Mouse (Mus musculus) ES-Bruce4 (cell line): ENCODE results near the gene Car10. TPM values are rescaled to one million over a fixed set of nuclear protein-coding genes. Genes with fewer than 3 reads are reported as not detected.

Experiments used
- H3K27ac ChIP-seq: 2 replicates; pipeline ENCODE4 v1.5.1; 2012; ENCODE audit warnings: low read length, inconsistent platforms; ENCODE audit not compliant: insufficient read depth
- H3K27me3 ChIP-seq: 2 replicates; pipeline ENCODE4 v1.6.1; 2012; ENCODE audit warnings: mild to moderate bottlenecking, low read length, inconsistent platforms; ENCODE audit not compliant: control insufficient read depth, poor library complexity, insufficient read depth, severe bottlenecking
- H3K36me3 ChIP-seq: 2 replicates; pipeline ENCODE4 v1.6.1; 2012; ENCODE audit warnings: inconsistent platforms, mild to moderate bottlenecking, low read length, moderate library complexity; ENCODE audit not compliant: control insufficient read depth, poor library complexity, insufficient read depth, severe bottlenecking
- H3K4me1 ChIP-seq: one replicate; pipeline ENCODE4 v1.8.1; 2011; ENCODE audit warnings: low read length; ENCODE audit not compliant: control insufficient read depth, insufficient read depth
- H3K4me3 ChIP-seq: 2 replicates; pipeline ENCODE4 v1.5.1; 2011; ENCODE audit warnings: low read depth, mild to moderate bottlenecking, low read length
- H3K9ac ChIP-seq: 2 replicates; pipeline ENCODE4 v1.6.1; 2012; ENCODE audit warnings: low read depth, mild to moderate bottlenecking, inconsistent platforms; ENCODE audit not compliant: poor library complexity, severe bottlenecking
- H3K9me3 ChIP-seq: replicated peaks from 2 replicates; pipeline ENCODE4 v1.6.1; 2012; ENCODE audit warnings: mild to moderate bottlenecking, low read length, inconsistent platforms; ENCODE audit not compliant: control insufficient read depth, poor library complexity, insufficient read depth, severe bottlenecking
- CTCF ChIP-seq: IDR thresholded peaks from one replicate; pipeline ENCODE4 v1.8.1; 2011; ENCODE audit warnings: low read depth, low read length
- EP300 ChIP-seq: IDR thresholded peaks from 2 replicates; pipeline ENCODE4 v1.6.1; 2011; ENCODE audit warnings: low read depth, low read length; ENCODE audit not compliant: insufficient read depth
- POLR2A ChIP-seq: IDR thresholded peaks from one replicate; pipeline ENCODE4 v1.8.1; 2011; ENCODE audit warnings: low read length; ENCODE audit not compliant: insufficient read depth
- polyA plus RNA-seq: library from polyadenylated mRNA; stranded (reverse); fragments of >200 nt; gene quantifications from 2 replicates; pipeline ENCODE4 v1.2.4, GENCODE M21; 2011; ENCODE audit warnings: low read depth; ENCODE audit not compliant: missing spikeins, insufficient read depth, insufficient read length

Car10 gene
- polyA plus RNA-seq, 1 experiment: not detected

GRCm38 (mm10) chr11:93407981-93408380 is 310.2 kb downstream of the Car10 start:
- no peak overlapping the region for H3K4me3 ChIP-seq
- no peaks in the 10 kb centered on the region for H3K4me1 ChIP-seq
- no peak overlapping the region for H3K9ac ChIP-seq
- no peak overlapping the region for H3K27ac ChIP-seq
- no peaks in the 10 kb centered on the region for H3K36me3 ChIP-seq
- TF ChIP-seq EP300 (no peak), POLR2A (no peak), CTCF (no peak)
- no peaks in the 10 kb centered on the region for H3K27me3 ChIP-seq
- H3K9me3 ChIP-seq: no peaks in the 10 kb centered on the region

GRCm38 (mm10) chr11:93431482-93431881 is 333.7 kb downstream of the Car10 start:
- H3K27me3 ChIP-seq: no peaks in the 10 kb centered on the region
- H3K36me3 ChIP-seq: no peaks in the 10 kb centered on the region
- no peak overlapping the region for H3K9ac ChIP-seq
- no peak overlapping the region for H3K27ac ChIP-seq
- no peaks in the 10 kb centered on the region for H3K9me3 ChIP-seq
- H3K4me3 ChIP-seq: no peak overlapping the region
- TF ChIP-seq EP300 (no peak), POLR2A (no peak), CTCF (no peak)
- H3K4me1 ChIP-seq: no peaks in the 10 kb centered on the region

GRCm38 (mm10) chr11:93434997-93435915 is 337.4 kb downstream of the Car10 start:
- H3K27ac ChIP-seq: no peak overlapping the region
- H3K27me3 ChIP-seq: no peaks in the 10 kb centered on the region
- TF ChIP-seq CTCF (no peak), EP300 (no peak)

GRCm38 (mm10) chr11:93436892-93437291 is 339.1 kb downstream of the Car10 start:
- H3K9me3 ChIP-seq: no peaks in the 10 kb centered on the region
- no peak overlapping the region for H3K27ac ChIP-seq
- H3K4me1 ChIP-seq: no peaks in the 10 kb centered on the region
- H3K36me3 ChIP-seq: no peaks in the 10 kb centered on the region
- TF ChIP-seq POLR2A (no peak), CTCF (no peak), EP300 (no peak)
- H3K9ac ChIP-seq: no peak overlapping the region
- no peaks in the 10 kb centered on the region for H3K27me3 ChIP-seq
- H3K4me3 ChIP-seq: no peak overlapping the region

More at GRCm38 (mm10) chr11:93434997-93435915, 337.4 kb downstream of the Car10 start:
- H3K4me3 ChIP-seq: no peak overlapping the region
- H3K36me3 ChIP-seq: no peaks in the 10 kb centered on the region
- no peaks in the 10 kb centered on the region for H3K4me1 ChIP-seq
- no peaks in the 10 kb centered on the region for H3K9me3 ChIP-seq
- H3K9ac ChIP-seq: no peak overlapping the region

- no peak for TF ChIP-seq EP300
- TF ChIP-seq POLR2A: no peak
- TF ChIP-seq CTCF: no peak
- H3K36me3 ChIP-seq: no peaks in the 10 kb centered on the region
- H3K27ac ChIP-seq: no peak overlapping the region
- H3K27me3 ChIP-seq: no peaks in the 10 kb centered on the region
- H3K4me3 ChIP-seq: no peak overlapping the region
- no peak overlapping the region for H3K9ac ChIP-seq
- H3K9me3 ChIP-seq: no peaks in the 10 kb centered on the region
- no peaks in the 10 kb centered on the region for H3K4me1 ChIP-seq
Measured at GRCm38 (mm10) chr11:93440466-93440865, 342.6 kb downstream of the Car10 start.

- no peaks in the 10 kb centered on the region for H3K4me1 ChIP-seq
Measured at GRCm38 (mm10) chr11:93443777-93444176, 345.9 kb downstream of the Car10 start.

More at GRCm38 (mm10) chr11:93443777-93444176, 345.9 kb downstream of the Car10 start:
- H3K9ac ChIP-seq: no peak overlapping the region
- no peaks in the 10 kb centered on the region for H3K9me3 ChIP-seq
- H3K36me3 ChIP-seq: no peaks in the 10 kb centered on the region
- no peak overlapping the region for H3K27ac ChIP-seq
- no peaks in the 10 kb centered on the region for H3K27me3 ChIP-seq
- TF ChIP-seq POLR2A (no peak), CTCF (no peak)
- no peak overlapping the region for H3K4me3 ChIP-seq
